Mouse (Mus musculus): ENCODE data around the gene Galnt10.

Galnt10 gene

GRCm38 (mm10) chr11:57732410-57733281 lies 87.4 kb downstream of the Galnt10 start:
- no peak for DNase-seq

- DNase-seq: peak in 1 of 2 experiments; percentile 41
These were observed 102.2 kb downstream of the Galnt10 start for GRCm38 (mm10) chr11:57747294-57748080.

- no peak for DNase-seq
These were observed 108.4 kb downstream of the Galnt10 start for GRCm38 (mm10) chr11:57753538-57754203.

GRCm38 (mm10) chr11:57758621-57759020 lies 113.4 kb downstream of the Galnt10 start:
- DNase-seq: no peak

- DNase-seq: no peak
These were observed 115.3 kb downstream of the Galnt10 start for GRCm38 (mm10) chr11:57760509-57761058.

GRCm38 (mm10) chr11:57761347-57761746 lies 116.1 kb downstream of the Galnt10 start:
- no peak for DNase-seq

- no peak for DNase-seq
These were observed 118.9 kb downstream of the Galnt10 start for GRCm38 (mm10) chr11:57764124-57764523.

- peak in 1 of 2 experiments; percentile 52 for DNase-seq
These were observed 121.4 kb downstream of the Galnt10 start for GRCm38 (mm10) chr11:57766617-57767016.

- DNase-seq: peak in 1 of 2 experiments; percentile 42
These were observed 121.9 kb downstream of the Galnt10 start for GRCm38 (mm10) chr11:57767171-57767570.

- DNase-seq: no peak
These were observed 125.5 kb downstream of the Galnt10 start for GRCm38 (mm10) chr11:57770776-57771175.

- no peak for DNase-seq
These were observed 126.4 kb downstream of the Galnt10 start for GRCm38 (mm10) chr11:57771676-57772075.

GRCm38 (mm10) chr11:57773479-57773878 lies 128.2 kb downstream of the Galnt10 start:
- no peak for DNase-seq

GRCm38 (mm10) chr11:57773936-57774335 lies 128.7 kb downstream of the Galnt10 start:
- no peak for DNase-seq

- DNase-seq: no peak
These were observed 130.6 kb downstream of the Galnt10 start for GRCm38 (mm10) chr11:57775868-57776267.

- DNase-seq: no peak
These were observed 131.3 kb downstream of the Galnt10 start for GRCm38 (mm10) chr11:57776546-57776945.

- DNase-seq: peak in 1 of 2 experiments; percentile 43
These were observed 133.1 kb downstream of the Galnt10 start for GRCm38 (mm10) chr11:57778349-57778748.

- DNase-seq: no peak
These were observed 134.6 kb downstream of the Galnt10 start for GRCm38 (mm10) chr11:57779824-57780223.

- DNase-seq: peak in 1 of 2 experiments; percentile 39
These were observed 141.6 kb downstream of the Galnt10 start for GRCm38 (mm10) chr11:57786616-57787418.

GRCm38 (mm10) chr11:57787913-57788312 lies 142.7 kb downstream of the Galnt10 start:
- DNase-seq: peak; percentile 70 to 79

- no peak for DNase-seq
These were observed 145.8 kb downstream of the Galnt10 start for GRCm38 (mm10) chr11:57790866-57791535.

- no peak for DNase-seq
These were observed 149.8 kb downstream of the Galnt10 start for GRCm38 (mm10) chr11:57795086-57795485.

All from kidney, postnatal 25 days (tissue).